Mouse (Mus musculus) MEL (cell line): ENCODE results near the gene Zfp217. TPM values are rescaled to one million over a fixed set of nuclear protein-coding genes. Genes with fewer than 3 reads are reported as not detected.

ENCODE experiments used
- DNase-seq: peaks from one replicate; pipeline ENCODE4 v3.0.0; 2011; ENCODE audit warnings: low read depth, low spot score
- H3K27ac ChIP-seq: 2 replicates; pipeline ENCODE4 v1.5.1; 2012; ENCODE audit warnings: low read depth, mild to moderate bottlenecking, control low read depth, low read length, moderate library complexity; ENCODE audit not compliant: control insufficient read depth
- H3K27me3 ChIP-seq, 2 experiments: fragments of 150-350 bp in 1 of 2; sonication (generic) in 1 of 2; 2 replicates each; pipeline ENCODE4 v1.6.1; 2012; ENCODE audit warnings: low read length in 2 of 2, mild to moderate bottlenecking in 2 of 2, improper control_type of control experiment in 1 of 2, moderate library complexity in 1 of 2; ENCODE audit not compliant: insufficient read depth in 2 of 2, control insufficient read depth in 1 of 2
- H3K36me3 ChIP-seq, 2 experiments: 2 replicates each; pipeline ENCODE4 v1.6.1; 2012 to 2014; ENCODE audit warnings: low read length in 2 of 2, improper control_type of control experiment in 1 of 2, inconsistent platforms in 1 of 2, mild to moderate bottlenecking in 1 of 2; ENCODE audit not compliant: insufficient read depth in 2 of 2, control insufficient read depth in 1 of 2
- H3K4me1 ChIP-seq, 2 experiments: fragments of 150-350 bp in 1 of 2; sonication (generic) in 1 of 2; 2 replicates each; pipeline ENCODE4 v1.6.1; 2012; ENCODE audit warnings: low read length in 2 of 2, improper control_type of control experiment in 1 of 2, mild to moderate bottlenecking in 1 of 2; ENCODE audit not compliant: insufficient read depth in 2 of 2, control insufficient read depth in 1 of 2
- H3K4me3 ChIP-seq, 2 experiments: fragments of 150-350 bp in 1 of 2; sonication (generic) in 1 of 2; 2 replicates each; pipeline ENCODE4 v1.5.1; 2012; ENCODE audit warnings: low read depth in 2 of 2, low read length in 2 of 2, mild to moderate bottlenecking in 2 of 2, moderate library complexity in 2 of 2, control low read depth in 1 of 2, improper control_type of control experiment in 1 of 2; ENCODE audit not compliant: control insufficient read depth in 1 of 2, insufficient read depth in 1 of 2
- H3K79me2 ChIP-seq: 2 replicates; pipeline ENCODE4 v1.6.1; 2012; ENCODE audit warnings: mild to moderate bottlenecking, low read length, moderate library complexity; ENCODE audit not compliant: control insufficient read depth, poor library complexity, insufficient read depth
- H3K9ac ChIP-seq: 2 replicates; pipeline ENCODE4 v1.6.1; 2012; ENCODE audit warnings: low read depth, mild to moderate bottlenecking, control low read depth, low read length, moderate library complexity; ENCODE audit not compliant: control insufficient read depth, poor library complexity, severe bottlenecking
- H3K9me3 ChIP-seq: fragments of 150-350 bp; sonication (generic); replicated peaks from 2 replicates; pipeline ENCODE4 v1.6.1; 2012; ENCODE audit warnings: mild to moderate bottlenecking, low read length, improper control_type of control experiment, moderate library complexity; ENCODE audit not compliant: insufficient read depth
- CHD1 ChIP-seq: IDR thresholded peaks from 2 replicates; pipeline ENCODE4 v1.6.1; 2012; ENCODE audit warnings: low read depth, mild to moderate bottlenecking, inconsistent platforms, low read length, improper control_type of control experiment
- CHD2 ChIP-seq: IDR thresholded peaks from 2 replicates; pipeline ENCODE4 v1.6.1; 2011; ENCODE audit warnings: low read length, improper control_type of control experiment
- ELF1 ChIP-seq: IDR thresholded peaks from 2 replicates; pipeline ENCODE4 v1.6.1; 2014; ENCODE audit warnings: low read depth, mild to moderate bottlenecking, inconsistent platforms, low read length, improper control_type of control experiment, moderate library complexity
- EP300 ChIP-seq, 2 experiments: IDR thresholded peaks; 2 replicates each; pipeline ENCODE4 v1.6.1; 2011; ENCODE audit warnings: improper control_type of control experiment in 2 of 2, low read length in 2 of 2, low read depth in 1 of 2, mild to moderate bottlenecking in 1 of 2
- ETS1 ChIP-seq: IDR thresholded peaks from 2 replicates; pipeline ENCODE4 v1.6.1; 2012; ENCODE audit warnings: low read depth, mild to moderate bottlenecking, inconsistent platforms, low read length, improper control_type of control experiment, moderate library complexity
- GATA1 ChIP-seq: IDR thresholded peaks from 2 replicates; pipeline ENCODE4 v1.6.1; 2011; ENCODE audit warnings: low read depth, low read length, improper control_type of control experiment
- HCFC1 ChIP-seq: IDR thresholded peaks from 2 replicates; pipeline ENCODE4 v1.6.1; 2012; ENCODE audit warnings: low read depth, mild to moderate bottlenecking, inconsistent platforms, low read length, improper control_type of control experiment, moderate library complexity
- JUND ChIP-seq: IDR thresholded peaks from 2 replicates; pipeline ENCODE4 v1.6.1; 2011; ENCODE audit warnings: low read depth, mild to moderate bottlenecking, improper control_type of control experiment, low read length
- KAT2A ChIP-seq: conservative IDR thresholded peaks from 2 replicates; pipeline ENCODE4 v1.6.1; 2012; ENCODE audit warnings: low read depth, low read length, improper control_type of control experiment, inconsistent platforms
- MAFK ChIP-seq: IDR thresholded peaks from 2 replicates; pipeline ENCODE4 v1.6.1; 2011; ENCODE audit warnings: low read depth, mild to moderate bottlenecking, low read length, improper control_type of control experiment, borderline replicate concordance
- MAZ ChIP-seq: IDR thresholded peaks from 2 replicates; pipeline ENCODE4 v1.6.1; 2012; ENCODE audit warnings: low read depth, mild to moderate bottlenecking, inconsistent platforms, low read length, improper control_type of control experiment
- MEF2A ChIP-seq: IDR thresholded peaks from 2 replicates; pipeline ENCODE4 v1.6.1; 2014; ENCODE audit warnings: low read depth, mild to moderate bottlenecking, inconsistent platforms, low read length, improper control_type of control experiment; ENCODE audit not compliant: poor library complexity, insufficient replicate concordance, severe bottlenecking; ENCODE audit errors: extremely low read depth
- MXI1 ChIP-seq: IDR thresholded peaks from 2 replicates; pipeline ENCODE4 v1.6.1; 2011; ENCODE audit warnings: mild to moderate bottlenecking, low read depth, low read length, improper control_type of control experiment
- MYC ChIP-seq: IDR thresholded peaks from 2 replicates; pipeline ENCODE4 v1.6.1; 2011; ENCODE audit warnings: low read depth, mild to moderate bottlenecking, low read length, improper control_type of control experiment, moderate library complexity
- NELFE ChIP-seq: IDR thresholded peaks from 2 replicates; pipeline ENCODE4 v1.6.1; 2011; ENCODE audit warnings: low read depth, low read length, improper control_type of control experiment
- POLR2A ChIP-seq, 2 experiments: IDR thresholded peaks; 2 replicates each; pipeline ENCODE4 v1.6.1; 2011 to 2012; ENCODE audit warnings: low read length in 2 of 2, mild to moderate bottlenecking in 2 of 2, control low read depth in 1 of 2, improper control_type of control experiment in 1 of 2, low read depth in 1 of 2, moderate library complexity in 1 of 2; ENCODE audit not compliant: control insufficient read depth in 1 of 2, insufficient read depth in 1 of 2, poor library complexity in 1 of 2
- POLR2AphosphoS2 ChIP-seq: IDR thresholded peaks from 2 replicates; pipeline ENCODE4 v1.6.1; 2011; ENCODE audit warnings: low read length, improper control_type of control experiment
- POLR2AphosphoS5 ChIP-seq: IDR thresholded peaks from 2 replicates; pipeline ENCODE4 v1.6.1; 2012; ENCODE audit warnings: low read depth, borderline replicate concordance, mild to moderate bottlenecking, inconsistent platforms, low read length, moderate library complexity, mixed read lengths
- RCOR1 ChIP-seq: IDR thresholded peaks from 2 replicates; pipeline ENCODE4 v1.6.1; 2012; ENCODE audit warnings: low read depth, mild to moderate bottlenecking, inconsistent platforms, low read length, improper control_type of control experiment
- SIN3A ChIP-seq: IDR thresholded peaks from 2 replicates; pipeline ENCODE4 v1.6.1; 2012; ENCODE audit warnings: low read length, improper control_type of control experiment, inconsistent platforms
- TBP ChIP-seq: IDR thresholded peaks from 2 replicates; pipeline ENCODE4 v1.8.0; 2011; ENCODE audit warnings: low read depth, low read length, improper control_type of control experiment
- TCF12 ChIP-seq: IDR thresholded peaks from 2 replicates; pipeline ENCODE4 v1.6.1; 2014; ENCODE audit warnings: low read depth, mild to moderate bottlenecking, inconsistent platforms, low read length, improper control_type of control experiment, moderate library complexity
- USF1 ChIP-seq: IDR thresholded peaks from 2 replicates; pipeline ENCODE4 v1.6.1; 2014; ENCODE audit warnings: low read depth, mild to moderate bottlenecking, inconsistent platforms, low read length, improper control_type of control experiment, moderate library complexity
- ZC3H11A ChIP-seq: IDR thresholded peaks from 2 replicates; pipeline ENCODE4 v1.6.1; 2012; ENCODE audit warnings: low read depth, mild to moderate bottlenecking, inconsistent platforms, low read length, improper control_type of control experiment
- ZKSCAN1 ChIP-seq: IDR thresholded peaks from 2 replicates; pipeline ENCODE4 v1.6.1; 2012; ENCODE audit warnings: low read depth, mild to moderate bottlenecking, inconsistent platforms, low read length, improper control_type of control experiment, moderate library complexity
- ZMIZ1 ChIP-seq: IDR thresholded peaks from 2 replicates; pipeline ENCODE4 v1.6.1; 2012; ENCODE audit warnings: low read depth, mild to moderate bottlenecking, inconsistent platforms, low read length, improper control_type of control experiment, moderate library complexity
- ZNF384 ChIP-seq: IDR thresholded peaks from 2 replicates; pipeline ENCODE4 v1.6.1; 2012; ENCODE audit warnings: low read depth, mild to moderate bottlenecking, inconsistent platforms, low read length, improper control_type of control experiment
- polyA plus RNA-seq, 2 experiments: library from polyadenylated mRNA; stranded (reverse) in 1 of 2; unstranded in 1 of 2; fragments of >175 nt in 1 of 2; fragments of >200 nt in 1 of 2; gene quantifications; 2 replicates each; pipeline versions ENCODE4 v1.2.1 to v1.2.4; 2012; ENCODE audit warnings: low replicate concordance in 2 of 2, low read depth in 1 of 2; ENCODE audit not compliant: insufficient read length in 2 of 2, insufficient read depth in 1 of 2, missing spikeins in 1 of 2
- total RNA-seq: library from RNA; depleted of rRNA; stranded (reverse); fragments of 300-350 nt; gene quantifications from 2 replicates; pipeline ENCODE4 v1.2.3, GENCODE M21; 2012

Zfp217 gene
- total and polyA plus RNA-seq, 3 experiments = 21.7 to 34.9 (median 25.5) TPM

- Histone ChIP-seq H3K9ac (no peak overlapping the region), H3K27ac (no peak overlapping the region), H3K9me3 (no peaks in the 10 kb centered on the region), H3K4me3 (no peak overlapping the region), H3K36me3 (peaks cover 0 to 10% of the 10 kb centered on the region in 2 experiments; a peak in 2 of 4 replicates), H3K27me3 (no peaks in the 10 kb centered on the region), H3K4me1 (peaks cover 3 to 13% of the 10 kb centered on the region in 2 experiments; a peak in 3 of 4 replicates), H3K79me2 (no peaks in the 10 kb centered on the region; the same call in 1 of the 2 replicates)
- DNase-seq = no peak
- TF ChIP-seq POLR2AphosphoS5 (no peak), RCOR1 (no peak)
These were observed 16.0 kb upstream of the Zfp217 start for GRCm38 (mm10) chr2:170163671-170164462.

GRCm38 (mm10) chr2:170159795-170160568 lies 12.1 kb upstream of the Zfp217 start:
- peak; percentile 87 for DNase-seq
- peaks cover 3 to 21% of the 10 kb centered on the region in 2 experiments for H3K4me1 ChIP-seq
- TF ChIP-seq ETS1 (peak; percentile 31; the same call in 1 of the 2 replicates), JUND (no peak), SIN3A (no peak; the same call in 1 of the 2 replicates), MEF2A (no peak), MAFK (no peak), RCOR1 (peak; percentile 59; the same call in 1 of the 2 replicates), CHD1 (peak; percentile 73; the same call in 1 of the 2 replicates), TBP (peak; percentile 71), CHD2 (no peak), ZKSCAN1 (no peak), POLR2AphosphoS5 (no peak), HCFC1 (0 out of 2 replicates have a peak, but pooled peaks have one; percentile 17), GATA1 (peak; percentile 35; the same call in 1 of the 2 replicates), EP300 (IDR thresholded peaks at IDR 0.05; ENCODE audit: low read depth in 1 of 2, low read length in 2 of 2) (no peak; a peak in 2 of 4 replicates), ZNF384 (no peak), ZC3H11A (no peak), POLR2A (IDR thresholded peaks at IDR 0.05; ENCODE audit: control insufficient read depth in 1 of 2, insufficient read depth in 1 of 2, low read depth in 1 of 2, low read length in 2 of 2, poor library complexity in 1 of 2) (peak in 1 of 2 experiments; percentile 71; a peak in 2 of 4 replicates), NELFE (no peak; the same call in 1 of the 2 replicates), KAT2A (no peak), POLR2AphosphoS2 (no peak), MAZ (0 out of 2 replicates have a peak, but pooled peaks have one; percentile 23), USF1 (no peak), MXI1 (peak; percentile 46), MYC (peak; percentile 77), ZMIZ1 (peak; percentile 3; the same call in 1 of the 2 replicates), TCF12 (no peak), ELF1 (no peak)

More at GRCm38 (mm10) chr2:170159795-170160568, 12.1 kb upstream of the Zfp217 start:
- Histone ChIP-seq H3K4me3 (peak overlapping the region; percentile 55 to 58), H3K27me3 (no peaks in the 10 kb centered on the region), H3K36me3 (peaks cover 0 to 24% of the 10 kb centered on the region in 2 experiments; a peak in 2 of 4 replicates), H3K27ac (peak overlapping the region; percentile 97), H3K9me3 (no peaks in the 10 kb centered on the region), H3K79me2 (peaks cover 1% of the 10 kb centered on the region; the same call in 1 of the 2 replicates), H3K9ac (peak overlapping the region; percentile 69)
